Mouse (Mus musculus) thymus, postnatal 0 days (tissue): ENCODE results near the gene Cep70. TPM values are rescaled to one million over a fixed set of nuclear protein-coding genes. Genes with fewer than 3 reads are reported as not detected.

Experiments used
- DNase-seq: peaks from one replicate; pipeline ENCODE4 v3.0.0-alpha.2; 2015; ENCODE audit warnings: low spot score
- polyA plus RNA-seq: library from polyadenylated mRNA; unstranded; fragments of >200 nt; fragmentation: Nextera tagmentation; extraction: Ambion mirVana; gene quantifications from 2 replicates; pipeline ENCODE4 v1.2.1, GENCODE M21; 2015

Gene Cep70
- polyA plus RNA-seq = 39.0 and 40.4 TPM in 2 replicates

DNA sequence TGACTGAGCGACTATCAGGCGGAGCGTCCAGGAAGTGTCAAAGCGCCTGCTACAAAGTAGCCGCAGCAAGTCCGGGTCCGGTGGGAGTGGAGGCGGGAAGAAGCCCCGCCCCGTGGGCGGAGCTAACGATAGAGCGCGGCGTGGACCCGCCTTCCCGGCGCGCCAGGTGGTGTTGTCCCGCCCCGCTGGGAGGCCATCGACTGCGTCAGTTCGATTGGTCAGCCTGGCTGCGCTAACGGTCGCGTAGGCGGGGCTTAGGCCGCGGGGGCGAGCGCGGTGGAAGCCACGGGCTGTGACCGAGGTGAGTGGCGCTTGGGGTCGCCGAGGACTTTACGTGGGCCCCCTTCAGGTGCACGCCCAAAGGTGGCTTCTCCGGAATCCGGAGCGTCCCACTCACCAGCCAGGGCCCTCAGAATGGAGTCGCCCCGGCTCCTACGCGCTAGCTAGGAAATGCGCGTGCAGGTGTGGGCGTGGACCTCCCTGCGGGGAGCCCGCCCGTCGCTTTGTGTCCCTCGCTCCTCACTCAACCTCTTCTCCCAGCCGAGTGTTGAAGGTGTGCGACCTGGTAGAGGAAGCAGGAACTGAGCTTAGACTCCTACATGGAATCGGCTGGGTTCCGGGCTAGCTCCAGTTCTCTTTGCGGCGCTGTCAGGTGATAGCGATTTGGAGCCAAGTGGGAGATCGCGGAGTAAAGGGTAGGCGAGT, at the start of gene Cep70:
Cep70 (plus strand) TSS at position 178 of the 705 bp plus-strand sequence.
- peak; percentile 96 for DNase-seq

DNA sequence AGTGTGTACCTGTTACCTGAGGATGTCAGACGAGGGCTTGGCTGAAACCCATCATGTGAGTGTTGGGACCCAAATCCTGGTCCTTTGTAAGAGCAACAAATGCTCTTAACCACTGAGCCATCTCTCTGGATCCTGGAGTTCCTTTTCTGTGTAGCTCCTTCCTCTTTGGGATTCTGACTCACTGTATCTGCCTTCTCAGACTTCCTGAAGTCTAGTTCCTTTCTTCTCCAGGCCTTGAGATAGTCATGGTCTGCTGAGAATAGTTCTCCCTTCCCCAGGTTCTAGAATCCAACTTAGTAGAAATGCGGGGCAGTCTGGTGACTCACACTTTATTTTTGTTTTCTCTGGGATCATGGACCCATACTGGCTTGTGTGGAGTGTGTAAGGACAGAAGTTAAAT, 30.5 kb upstream of the Cep70 start:
- no peak for DNase-seq

DNA sequence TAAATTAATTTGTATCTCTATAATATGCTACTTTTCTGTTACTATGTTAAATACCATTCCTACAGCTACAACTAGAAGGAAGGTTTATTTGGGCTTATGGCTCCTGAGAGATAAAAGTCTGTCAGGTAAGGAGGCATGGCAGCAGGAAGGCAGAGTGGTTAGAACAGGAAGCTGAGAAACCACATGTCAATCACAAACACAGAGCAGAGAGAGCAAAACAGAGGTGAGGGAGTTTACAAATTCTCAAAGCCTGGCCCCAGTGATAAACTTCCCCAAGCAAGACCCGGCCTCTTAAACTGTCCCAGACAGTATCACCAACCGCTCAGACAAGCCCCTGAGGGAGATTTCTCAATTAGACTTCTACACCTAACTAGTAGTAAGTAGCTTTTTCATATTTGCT, 27.0 kb upstream of the Cep70 start:
- no peak for DNase-seq

- DNase-seq = peak; percentile 21
Observed at GRCm38 (mm10) chr9:99217999-99218719, 25.0 kb upstream of the Cep70 start.

- DNase-seq = no peak
Observed at GRCm38 (mm10) chr9:99221636-99222035, 21.5 kb upstream of the Cep70 start.

- DNase-seq = no peak
Observed at GRCm38 (mm10) chr9:99224583-99224982, 18.6 kb upstream of the Cep70 start.

DNA sequence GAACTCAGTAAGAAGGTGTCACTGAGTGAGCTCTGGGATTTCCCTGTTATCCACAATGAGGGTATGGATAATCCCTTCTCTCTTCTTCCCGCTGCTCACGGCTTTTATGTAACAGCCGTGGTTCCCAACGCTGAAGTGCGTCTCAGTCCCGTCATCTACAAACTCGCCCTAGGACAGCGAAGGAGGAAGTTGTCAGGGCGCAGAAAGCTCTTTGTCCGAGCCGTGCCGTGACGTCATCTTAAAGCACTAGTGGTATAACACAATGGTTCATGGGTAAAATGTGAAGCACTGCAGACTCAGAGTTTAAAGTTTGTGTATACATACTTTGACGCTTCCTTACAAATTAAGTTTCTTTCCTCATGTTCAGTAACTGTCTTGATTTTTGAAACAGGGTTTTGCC, 13.7 kb upstream of the Cep70 start:
- no peak for DNase-seq

DNA sequence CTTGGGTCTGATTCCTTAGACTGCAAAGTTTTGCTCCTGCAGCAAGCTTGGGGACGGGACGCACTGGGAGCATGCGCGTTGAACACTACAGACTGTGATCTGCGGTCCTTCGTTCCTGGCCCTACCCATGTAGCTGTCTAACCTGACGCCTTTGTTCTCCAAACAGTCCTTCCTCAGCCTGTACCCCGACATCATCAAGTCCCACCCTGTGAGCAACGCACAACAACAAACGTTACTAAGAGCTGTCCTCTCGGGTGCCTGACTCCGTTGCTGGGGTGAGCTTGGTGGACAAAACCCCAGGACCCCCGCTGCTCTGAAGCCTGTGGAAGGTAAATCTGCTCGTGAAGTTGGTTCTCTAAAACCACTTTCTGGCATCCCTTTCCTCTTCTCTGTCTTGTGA, 6.0 kb upstream of the Cep70 start, which contains the start of gene Faiml:
Faiml (minus strand) TSS at position 101 of the 400 bp plus-strand sequence.
- no peak for DNase-seq

GRCm38 (mm10) chr9:99238276-99238675, 4.9 kb upstream of the Cep70 start:
- DNase-seq = no peak

DNA sequence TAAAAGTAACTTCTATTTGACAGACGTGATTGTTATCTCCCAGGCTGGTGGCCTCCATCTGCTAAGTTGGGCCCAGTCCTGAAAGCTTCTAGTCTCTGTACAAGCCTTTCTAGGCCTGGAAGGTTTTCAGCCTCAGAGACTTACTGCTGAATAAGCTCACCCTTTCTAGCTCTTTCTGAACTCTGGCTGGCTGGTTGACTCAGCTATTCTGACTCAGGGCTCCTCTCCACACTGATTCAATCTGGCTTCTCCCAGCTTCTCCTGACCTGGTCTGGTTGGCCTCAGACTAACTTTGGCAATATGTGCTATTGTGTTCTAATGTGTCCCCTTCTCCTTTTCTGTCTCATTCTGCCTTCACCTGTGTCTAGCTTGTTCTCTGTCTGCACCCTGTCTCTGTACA, 3.9 kb upstream of the Cep70 start:
- no peak for DNase-seq

GRCm38 (mm10) chr9:99240571-99240970, 2.6 kb upstream of the Cep70 start:
- DNase-seq = peak; percentile 11

GRCm38 (mm10) chr9:99242035-99242434, 1.1 kb upstream of the Cep70 start:
- peak; percentile 62 for DNase-seq

DNA sequence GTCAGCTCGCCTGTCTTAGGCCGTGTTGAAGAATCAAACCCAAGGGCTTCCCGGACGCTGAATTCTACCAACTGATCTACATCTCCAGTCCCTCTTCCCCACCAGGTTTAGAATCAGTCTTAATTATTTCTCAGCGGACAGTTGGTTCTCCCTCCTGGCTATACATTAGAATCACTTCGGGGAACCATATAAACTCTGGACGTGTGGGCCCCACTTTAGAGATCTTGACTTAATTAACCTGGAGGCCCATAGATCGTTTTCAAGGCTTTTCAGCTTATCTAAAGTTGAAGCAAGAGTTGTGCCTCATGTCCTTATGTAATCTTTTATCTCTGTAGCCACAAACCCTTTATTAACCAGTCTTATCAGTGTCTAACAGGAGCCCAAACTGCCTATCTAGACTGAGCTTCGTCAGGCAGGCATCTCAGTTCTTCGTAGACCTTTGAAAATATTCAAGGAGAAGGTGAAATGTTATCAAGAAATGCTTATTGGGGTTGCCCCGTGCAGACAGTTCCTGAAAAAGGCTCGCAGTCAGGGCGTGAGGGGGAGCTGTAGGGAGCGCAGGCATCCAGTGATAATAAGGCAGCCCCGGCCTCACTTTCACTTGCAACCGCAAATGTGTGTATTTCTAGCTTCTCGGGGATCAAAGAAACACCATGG, 506 bp upstream of the Cep70 start:
- no peak for DNase-seq

DNA sequence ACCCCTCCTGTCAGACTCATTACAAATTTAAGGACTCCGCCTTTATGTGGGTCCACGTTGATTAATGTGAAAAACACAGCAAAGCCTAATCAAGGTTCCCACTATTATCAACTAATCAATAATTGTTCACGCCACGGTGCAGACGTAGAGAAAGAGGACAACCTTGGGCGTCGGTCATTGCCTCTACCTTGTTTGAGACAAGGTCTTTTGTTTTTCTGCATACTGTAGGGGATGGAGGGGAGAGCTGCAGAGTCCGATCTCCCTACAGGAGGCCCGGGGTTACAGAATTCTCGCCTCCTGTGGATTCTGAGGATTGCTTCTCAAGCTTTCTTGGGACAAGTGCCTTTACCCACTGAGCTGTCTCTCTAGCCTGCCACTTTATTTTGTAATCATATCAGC, 727 bp downstream of the Cep70 start:
- DNase-seq = no peak

DNA sequence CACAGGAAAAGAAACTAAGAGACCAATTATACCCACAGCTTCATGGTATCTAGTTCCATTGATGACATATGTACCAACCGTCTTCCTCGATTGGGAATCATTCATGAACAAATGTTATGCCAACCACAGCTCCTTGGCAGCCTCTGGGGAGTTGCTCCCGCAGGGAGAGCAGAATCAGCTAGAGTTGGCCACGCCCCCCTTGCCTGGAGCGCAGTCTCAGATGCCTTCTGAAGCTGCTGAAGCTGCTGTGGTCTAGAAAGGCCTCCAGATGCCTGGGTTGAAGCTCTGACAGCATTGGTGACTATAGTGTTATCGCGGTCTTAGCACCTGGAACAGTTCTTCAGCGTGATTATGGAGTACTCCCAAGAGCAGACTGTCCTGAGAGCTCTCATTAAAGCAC, 5.1 kb downstream of the Cep70 start:
- no peak for DNase-seq

DNA sequence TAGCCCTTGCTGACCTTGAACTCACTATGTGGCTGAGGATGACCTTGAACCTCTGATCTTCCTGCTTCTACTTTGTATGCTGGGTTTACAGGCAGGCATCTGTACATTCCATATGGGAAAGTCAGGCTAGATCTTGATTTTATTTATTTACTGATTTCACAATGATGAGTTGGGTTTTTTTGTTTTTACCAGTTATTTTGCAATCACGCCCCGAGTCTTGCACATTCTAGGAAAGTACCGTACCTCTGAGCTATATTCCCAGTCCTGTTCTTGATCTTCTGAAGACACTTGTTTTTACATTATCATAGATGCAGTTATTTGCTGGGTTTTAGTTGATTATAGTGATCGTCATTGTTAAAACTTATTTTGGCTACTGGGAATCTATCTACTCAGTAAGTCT, 5.7 kb downstream of the Cep70 start:
- DNase-seq = no peak

DNA sequence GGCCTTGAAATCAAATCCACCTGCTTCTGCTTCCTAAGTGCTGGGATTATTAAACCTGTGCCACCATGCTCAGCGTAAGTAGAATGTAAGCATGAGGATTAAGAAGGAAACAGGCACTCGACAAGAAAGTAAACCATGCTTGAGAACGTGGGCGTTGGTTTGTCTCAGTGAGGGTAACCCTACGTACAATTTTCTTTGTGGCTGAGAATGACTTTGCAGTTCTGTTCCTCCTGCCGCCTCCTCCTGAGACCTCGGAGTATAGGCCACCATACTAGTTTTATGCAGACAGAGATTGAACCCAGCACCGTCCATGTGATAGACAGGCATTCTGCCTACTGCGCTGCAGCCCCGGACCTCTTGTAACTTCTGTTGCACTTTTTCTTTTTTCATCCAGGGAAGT, 10.7 kb downstream of the Cep70 start:
- DNase-seq = no peak

DNA sequence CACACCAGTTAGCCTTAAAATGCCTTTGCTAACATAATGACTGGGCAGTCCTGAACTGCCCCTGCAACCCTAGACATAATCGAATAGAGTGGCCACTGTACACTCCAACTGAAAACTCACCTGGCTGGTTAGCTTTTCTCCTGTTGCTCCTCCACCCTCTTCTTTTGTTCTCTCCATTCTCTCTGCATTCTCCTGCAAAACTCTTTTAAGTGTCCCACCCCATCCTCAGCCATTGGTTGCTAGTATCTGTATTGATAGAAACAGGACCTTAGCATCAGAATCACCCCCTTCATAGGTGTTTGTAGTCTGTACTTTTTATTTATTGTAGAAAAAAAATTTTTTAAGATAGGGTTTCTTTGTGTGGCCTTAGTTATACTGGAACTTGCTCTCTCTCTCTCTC, 13.0 kb downstream of the Cep70 start:
- no peak for DNase-seq

DNA sequence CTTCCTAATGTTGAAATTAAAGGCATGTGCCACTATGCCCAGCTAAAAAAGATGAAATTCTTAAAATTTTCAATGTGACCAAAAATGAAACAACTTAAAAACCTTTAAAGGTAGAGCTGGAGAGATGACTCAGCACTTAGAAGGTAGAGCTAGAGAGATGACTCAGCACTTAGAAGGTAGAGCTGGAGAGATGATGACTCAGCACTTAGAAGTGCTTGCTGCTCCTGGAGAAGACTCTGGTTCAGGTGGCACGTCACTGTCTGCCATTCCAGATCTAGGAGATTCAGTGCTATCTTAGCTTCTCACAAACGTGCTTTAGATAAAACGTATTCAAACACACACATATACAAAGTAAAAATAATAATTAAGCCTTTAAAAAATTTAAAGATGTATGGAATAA, 13.7 kb downstream of the Cep70 start:
- no peak for DNase-seq

DNA sequence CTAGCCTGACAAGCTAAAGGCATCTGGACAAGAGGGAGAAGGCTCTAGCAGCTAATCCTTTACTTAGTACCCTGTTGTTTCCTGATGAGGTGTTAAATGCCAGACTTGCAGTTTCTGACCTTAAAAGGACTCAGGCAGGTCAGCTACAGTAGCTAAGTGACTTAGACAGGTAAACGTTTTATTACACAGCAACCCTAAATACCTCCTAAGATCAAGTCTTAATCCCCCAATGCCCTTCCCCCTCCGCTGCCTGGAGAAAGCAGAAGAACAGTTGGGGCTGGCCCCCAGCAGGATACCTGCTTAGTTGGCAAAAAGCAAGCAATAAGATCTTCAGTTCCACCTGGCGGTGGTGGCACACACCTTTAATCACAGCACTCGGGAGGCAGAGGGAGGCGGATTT, 15.7 kb downstream of the Cep70 start:
- no peak for DNase-seq

DNA sequence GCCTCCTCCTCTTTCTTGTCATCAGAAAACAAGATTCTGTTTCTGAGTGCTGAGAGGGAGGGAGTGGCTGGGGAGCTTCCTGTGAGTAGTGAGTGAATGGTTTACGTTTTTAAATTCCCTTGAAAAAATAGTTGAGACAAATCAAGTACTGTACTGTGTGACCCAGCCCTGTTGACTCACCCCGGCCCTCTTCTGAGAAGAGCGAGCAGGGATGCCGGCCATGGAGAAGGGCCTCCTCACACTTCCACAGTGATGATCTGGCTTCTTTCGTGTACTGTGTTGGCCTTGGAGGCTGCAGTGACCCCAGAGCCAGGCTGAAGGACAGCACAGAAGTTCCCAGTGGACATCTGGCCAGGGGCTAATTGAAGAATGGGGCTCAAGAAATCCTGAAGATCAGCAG, 61.1 kb downstream of the Cep70 start:
- DNase-seq = no peak

- no peak for DNase-seq
Observed at GRCm38 (mm10) chr9:99306226-99306625, 63.1 kb downstream of the Cep70 start.
